In the genomic region with DNA sequence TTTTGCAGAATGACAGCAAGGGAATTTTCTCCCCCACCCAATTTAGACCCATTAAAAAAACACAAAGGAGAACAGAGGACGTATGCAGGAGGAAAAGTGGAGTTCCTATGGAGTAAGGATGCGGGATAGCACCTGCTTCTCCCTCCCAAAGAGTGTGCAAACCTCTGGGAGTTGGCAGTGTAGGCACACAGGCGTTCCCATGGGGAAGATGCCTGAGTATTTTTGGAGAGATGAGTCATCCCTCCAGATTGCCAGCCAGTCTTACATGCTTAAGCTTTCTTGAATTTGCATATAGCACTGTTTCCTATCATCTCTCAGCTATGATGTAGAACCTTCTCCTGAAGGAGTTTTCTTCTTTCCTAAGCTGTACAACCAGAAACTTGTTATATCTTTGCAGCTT, we compare ENCODE assay signal across 10 mouse cellular contexts.
A peak's percentile ranks its signal among the peaks of the same experiment; 100 is the strongest.
DNase-seq lines count a peak whose midpoint lies in the region; ATAC-seq and TF ChIP-seq lines count a peak whose summit lies in the region.
"Had no signal": no experiment of that assay in that cellular context is flagged by ENCODE, and none has a peak within 500 bp of the region (broad histone marks: within the 10 kb centered on the region; RNA-seq: fewer than 3 reads in every experiment).

No protein-coding gene starts in this region.

- no peaks in the 10 kb centered on the region for H3K9me3 ChIP-seq in hindbrain, embryonic 14.5 days (ENCODE audit: control insufficient read depth, low read length)
- H3K9me3 ChIP-seq in neural tube, embryonic 15.5 days (replicated peaks) = no peaks in the 10 kb centered on the region
- H3K9me3 ChIP-seq: embryonic facial prominence, embryonic 12.5 days had no signal

- TF ChIP-seq POLR2A in olfactory bulb, adult 2 months (IDR thresholded peaks at IDR 0.05; ENCODE audit: insufficient read depth, low read depth, low read length) = no peak

- H3K27me3 ChIP-seq in hindbrain, embryonic 14.5 days (ENCODE audit: control insufficient read depth, insufficient read depth, low read length) = no peaks in the 10 kb centered on the region
- H3K27me3 ChIP-seq in neural tube, embryonic 15.5 days (replicated peaks) = no peaks in the 10 kb centered on the region
- H3K27me3 ChIP-seq: embryonic facial prominence, embryonic 12.5 days had no signal

- peaks cover 2% of the 10 kb centered on the region; the same call in 1 of the 2 replicates for H3K4me1 ChIP-seq in olfactory bulb, adult 2 months (ENCODE audit: control insufficient read depth, insufficient read depth, low read length)
- H3K4me1 ChIP-seq in hindbrain, embryonic 14.5 days (replicated peaks; ENCODE audit: control insufficient read depth, insufficient read depth, low read length) = no peaks in the 10 kb centered on the region
- H3K4me1 ChIP-seq in neural tube, embryonic 15.5 days = no peaks in the 10 kb centered on the region; the same call in 1 of the 2 replicates

- TF ChIP-seq CTCF in olfactory bulb, adult 2 months (IDR thresholded peaks at IDR 0.05; ENCODE audit: insufficient read depth, low read depth, low read length) = no peak

- WGBS in olfactory bulb, adult 2 months = 25% methylated on average over 3 of the region's 3 CpGs
- 71% methylated on average over 3 of the region's 3 CpGs for WGBS in hindbrain, embryonic 14.5 days
- WGBS in neural tube, embryonic 15.5 days = 73% methylated on average over 3 of the region's 3 CpGs

- H3K27ac ChIP-seq in olfactory bulb, adult 2 months (ENCODE audit: insufficient read depth, low read depth, low read length) = peak overlapping the region; percentile 79; the same call in 1 of the 2 replicates
- H3K27ac ChIP-seq in hindbrain, embryonic 14.5 days = no peak overlapping the region
- no peak overlapping the region for H3K27ac ChIP-seq in neural tube, embryonic 15.5 days (replicated peaks)
- H3K27ac ChIP-seq: embryonic facial prominence, embryonic 12.5 days had no signal

- no peaks in the 10 kb centered on the region for H3K36me3 ChIP-seq in hindbrain, embryonic 14.5 days (replicated peaks; ENCODE audit: control insufficient read depth, insufficient read depth)
- no peaks in the 10 kb centered on the region for H3K36me3 ChIP-seq in neural tube, embryonic 15.5 days
- H3K36me3 ChIP-seq: embryonic facial prominence, embryonic 12.5 days had no signal

- peak; percentile 88 for DNase-seq in heart, adult 11 months
- DNase-seq in heart, postnatal 25 days (ENCODE audit: low spot score) = no peak
- peak; percentile 30 for DNase-seq in adipocyte (ENCODE audit: low spot score)
- DNase-seq in heart, postnatal 4 days = peak; percentile 54
- no peak for DNase-seq in hindbrain, embryonic 14.5 days (ENCODE audit: low spot score)
- no peak for DNase-seq in adrenal gland, adult 18-20 months (ENCODE audit: low spot score in 2 of 2)
- DNase-seq: liver had no signal

- H3K9ac ChIP-seq in hindbrain, embryonic 14.5 days = no peak overlapping the region
- H3K9ac ChIP-seq in neural tube, embryonic 15.5 days (replicated peaks) = no peak overlapping the region
- H3K9ac ChIP-seq: embryonic facial prominence, embryonic 12.5 days had no signal

- H3K4me3 ChIP-seq in olfactory bulb, adult 2 months (ENCODE audit: insufficient read depth, low read depth, low read length) = no peak overlapping the region
- H3K4me3 ChIP-seq in hindbrain, embryonic 14.5 days (replicated peaks; ENCODE audit: low read length) = no peak overlapping the region
- no peak overlapping the region for H3K4me3 ChIP-seq in neural tube, embryonic 15.5 days (replicated peaks)
- H3K4me3 ChIP-seq: embryonic facial prominence, embryonic 12.5 days had no signal

- no peak for ATAC-seq in hindbrain, embryonic 14.5 days (ENCODE audit: low FRiP score)
- ATAC-seq in neural tube, embryonic 15.5 days (ENCODE audit: low FRiP score) = no peak

- no peak overlapping the region for H3K4me2 ChIP-seq in hindbrain, embryonic 14.5 days (replicated peaks)
- no peak overlapping the region for H3K4me2 ChIP-seq in neural tube, embryonic 15.5 days
- H3K4me2 ChIP-seq: embryonic facial prominence, embryonic 12.5 days had no signal

- intact Hi-C loops in heart, postnatal 25 days (cut with DNase I) = no loop called here

Comparison
In these comparisons a context has a peak if more than half of its experiments do, and no peak if none do; other contexts are left out.
1. DNase-seq: peak in heart, adult 11 months (single experiment), adipocyte (single experiment) and heart, postnatal 4 days (single experiment); none in heart, postnatal 25 days (single experiment), hindbrain, embryonic 14.5 days (single experiment) and adrenal gland, adult 18-20 months (0 of 2).